Mouse (Mus musculus) splenic B cell, adult 2 months (primary cell): ENCODE results near the gene Prdx5.

Source experiments
- DNase-seq: peaks from one replicate; pipeline ENCODE4 v3.0.0-alpha.2; 2011; ENCODE audit warnings: low read depth, low spot score
- H3K27me3 ChIP-seq: 2 replicates; pipeline ENCODE4 v1.6.1; 2012; ENCODE audit warnings: mild to moderate bottlenecking, low read length, moderate library complexity, mixed read lengths; ENCODE audit not compliant: control insufficient read depth, poor library complexity, insufficient read depth, severe bottlenecking
- H3K36me3 ChIP-seq: 2 replicates; pipeline ENCODE4 v1.6.1; 2012; ENCODE audit warnings: mild to moderate bottlenecking, low read length, moderate library complexity, mixed read lengths; ENCODE audit not compliant: control insufficient read depth, poor library complexity, insufficient read depth, severe bottlenecking

The Prdx5 gene

GRCm38 (mm10) chr19:6941372-6942248 lies 31.7 kb upstream of the Prdx5 start, which contains the start of gene Bad:
Bad (plus strand) TSS chr19:6941861.
- peak; percentile 95 for DNase-seq
- H3K27me3 ChIP-seq, result no peaks in the 10 kb centered on the region
- no peaks in the 10 kb centered on the region for H3K36me3 ChIP-seq

GRCm38 (mm10) chr19:6940396-6941351 lies 30.8 kb upstream of the Prdx5 start:
- Histone ChIP-seq H3K27me3 (no peaks in the 10 kb centered on the region), H3K36me3 (no peaks in the 10 kb centered on the region)
- no peak for DNase-seq

DNA sequence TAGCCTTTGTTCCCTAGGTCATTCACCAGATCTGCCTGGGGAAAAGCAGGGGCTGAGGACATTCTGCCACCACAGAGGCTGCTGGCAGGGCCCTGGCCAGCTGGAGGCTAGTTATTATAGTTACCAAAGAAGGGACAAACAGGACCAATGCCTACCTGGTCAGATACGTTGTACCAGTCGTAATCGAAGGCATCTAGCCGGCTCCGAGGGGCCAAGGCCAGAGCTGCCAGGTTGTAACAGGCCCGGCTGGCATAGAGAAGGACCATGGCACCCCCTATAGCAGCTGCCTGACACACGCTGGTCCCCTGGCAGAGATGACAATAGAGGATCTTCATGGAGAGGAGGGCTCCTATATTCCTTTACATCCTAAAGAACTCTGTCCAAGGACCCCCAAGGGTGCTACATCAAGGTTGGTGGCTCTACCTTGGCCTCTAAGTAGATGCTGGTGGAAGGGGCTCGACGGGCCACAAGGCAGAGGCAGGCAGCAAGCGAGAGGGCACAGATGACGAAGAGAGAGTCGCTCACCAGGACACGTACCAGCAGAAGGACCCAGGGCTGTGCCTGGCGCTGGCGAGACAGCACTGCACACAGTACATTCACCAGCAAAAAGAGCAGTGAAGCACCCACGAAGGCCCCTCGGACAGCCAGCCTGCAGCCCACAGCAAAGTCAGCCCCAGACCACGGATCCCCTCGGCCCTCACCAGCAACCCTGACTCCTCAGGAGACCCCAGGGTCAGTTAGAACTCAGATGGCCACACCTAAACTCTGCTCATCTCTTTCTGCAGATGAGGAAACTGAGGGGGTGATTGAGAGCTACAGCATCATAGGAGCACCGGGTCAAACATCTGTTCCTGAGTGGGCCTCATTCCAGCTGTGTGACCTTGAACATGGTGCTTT lies 29.4 kb upstream of the Prdx5 start:
- Histone ChIP-seq H3K36me3 (no peaks in the 10 kb centered on the region), H3K27me3 (no peaks in the 10 kb centered on the region)
- DNase-seq, result no peak

- Histone ChIP-seq H3K36me3 (no peaks in the 10 kb centered on the region), H3K27me3 (no peaks in the 10 kb centered on the region)
- DNase-seq, result no peak
These were observed 27.9 kb upstream of the Prdx5 start for GRCm38 (mm10) chr19:6937541-6938465.

GRCm38 (mm10) chr19:6936299-6936698 lies 26.4 kb upstream of the Prdx5 start:
- Histone ChIP-seq H3K27me3 (no peaks in the 10 kb centered on the region), H3K36me3 (no peaks in the 10 kb centered on the region)
- DNase-seq, result peak; percentile 63

- H3K36me3 ChIP-seq, result no peaks in the 10 kb centered on the region
- no peak for DNase-seq
- H3K27me3 ChIP-seq, result no peaks in the 10 kb centered on the region
These were observed 24.5 kb upstream of the Prdx5 start, which contains the start of gene Kcnk4 for GRCm38 (mm10) chr19:6934195-6934977. Kcnk4 (minus strand) TSS chr19:6934515.

GRCm38 (mm10) chr19:6933436-6934194 lies 23.7 kb upstream of the Prdx5 start:
- peak; percentile 66 for DNase-seq
- Histone ChIP-seq H3K36me3 (no peaks in the 10 kb centered on the region), H3K27me3 (no peaks in the 10 kb centered on the region)

DNA sequence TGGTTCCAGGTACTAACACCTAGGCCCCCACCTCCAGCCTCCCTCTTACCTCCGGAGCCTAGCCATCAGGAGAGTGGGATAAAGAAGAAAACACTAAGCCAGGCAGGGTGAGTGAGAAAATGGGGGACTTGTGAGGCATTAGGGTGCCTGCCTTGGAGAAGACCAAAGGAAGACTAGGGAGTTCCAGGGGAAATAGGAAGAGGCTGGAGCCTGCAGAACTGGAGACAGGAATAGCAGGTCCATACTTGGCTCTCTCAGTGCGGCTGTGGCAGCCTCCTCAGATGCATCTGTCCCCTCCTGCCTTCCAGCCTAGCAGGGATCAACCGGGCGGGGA lies 23.2 kb upstream of the Prdx5 start:
- DNase-seq, result no peak
- no peaks in the 10 kb centered on the region for H3K36me3 ChIP-seq
- H3K27me3 ChIP-seq, result no peaks in the 10 kb centered on the region

DNA sequence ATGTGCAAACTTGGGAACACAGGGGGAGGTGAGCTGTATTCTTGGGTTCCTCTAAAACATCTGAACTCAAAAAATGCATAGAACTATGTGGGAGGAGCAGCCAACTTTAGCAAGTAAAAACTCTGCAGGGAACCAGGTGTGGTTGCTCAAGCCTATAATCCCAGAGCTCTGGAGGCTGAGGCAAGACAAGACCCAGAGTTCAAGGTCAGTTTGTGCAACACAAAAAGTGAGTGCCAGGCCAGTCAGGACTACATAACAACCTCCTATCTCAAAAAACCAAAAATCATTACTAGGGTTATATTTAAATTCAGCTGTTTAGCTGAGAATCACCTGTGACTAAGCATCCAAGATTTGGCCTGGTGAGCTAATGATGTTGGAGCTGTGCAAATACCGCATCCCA lies 22.1 kb upstream of the Prdx5 start:
- Histone ChIP-seq H3K36me3 (no peaks in the 10 kb centered on the region), H3K27me3 (no peaks in the 10 kb centered on the region)
- no peak for DNase-seq

GRCm38 (mm10) chr19:6931002-6931401 lies 21.1 kb upstream of the Prdx5 start:
- no peak for DNase-seq
- Histone ChIP-seq H3K36me3 (no peaks in the 10 kb centered on the region), H3K27me3 (no peaks in the 10 kb centered on the region)

DNA sequence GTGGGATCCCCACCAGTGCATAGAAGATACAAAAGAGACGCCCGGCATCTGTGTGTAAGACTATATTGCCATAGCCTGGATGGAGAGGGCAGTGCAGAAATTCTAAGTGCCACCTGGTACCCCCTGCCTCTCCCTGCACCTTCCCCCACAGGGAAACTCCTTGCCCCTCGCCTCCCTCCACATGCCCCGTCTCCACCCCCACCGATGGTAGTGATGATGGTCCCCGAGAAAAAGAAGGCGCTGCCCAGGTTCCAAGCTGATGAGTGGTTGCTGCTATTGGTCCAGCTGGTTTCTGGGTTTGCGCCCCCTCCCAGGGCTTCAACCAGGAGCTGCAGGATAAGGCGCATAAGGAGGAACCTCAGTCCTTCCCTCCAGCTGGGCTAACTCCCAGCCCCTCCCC lies 18.2 kb upstream of the Prdx5 start:
- H3K36me3 ChIP-seq, result no peaks in the 10 kb centered on the region
- DNase-seq, result no peak
- H3K27me3 ChIP-seq, result no peaks in the 10 kb centered on the region; the same call in 1 of the 2 replicates

- peak; percentile 49 for DNase-seq
- no peaks in the 10 kb centered on the region for H3K36me3 ChIP-seq
- H3K27me3 ChIP-seq, result no peaks in the 10 kb centered on the region; the same call in 1 of the 2 replicates
These were observed 16.8 kb upstream of the Prdx5 start for GRCm38 (mm10) chr19:6926559-6927255.
